Mouse (Mus musculus): ENCODE measurements at regions not wholly inside any gene's neighbourhood (a gene's known extent, or its start where the extent isn't known, plus 50 kb on each side); places are given as distances from the start of the nearest gene placed in this dataset.

DNA sequence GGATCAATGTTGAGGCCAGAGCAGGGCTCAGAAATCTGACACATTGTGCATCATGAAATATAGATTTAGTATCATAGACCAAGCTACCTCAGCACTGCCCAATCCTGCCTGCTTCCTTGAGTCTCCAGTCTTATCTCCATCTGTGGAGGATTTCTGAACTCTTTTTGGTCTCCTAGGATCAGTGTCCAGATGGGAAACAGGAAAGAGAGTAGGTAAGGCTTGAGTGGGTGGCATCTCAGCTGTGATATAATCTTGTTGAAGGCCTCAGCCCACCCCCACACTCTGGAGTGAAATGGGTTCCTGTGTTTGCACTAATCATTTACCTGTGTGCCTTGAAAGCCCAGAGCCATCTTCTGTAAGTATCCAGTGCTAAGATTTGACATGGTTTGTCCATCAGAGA, 74.3 kb upstream of the Aff3 start:
- Histone ChIP-seq H3K9ac (no peak overlapping the region), H3K27me3 (no peaks in the 10 kb centered on the region), H3K4me2 (no peak overlapping the region), H3K4me3 (no peak overlapping the region), H3K27ac (replicated peaks) (no peak overlapping the region), H3K36me3 (no peaks in the 10 kb centered on the region), H3K4me1 (replicated peaks) (no peaks in the 10 kb centered on the region), H3K9me3 (no peaks in the 10 kb centered on the region)
- ATAC-seq (ENCODE audit: low FRiP score, low read depth) = no peak

DNA sequence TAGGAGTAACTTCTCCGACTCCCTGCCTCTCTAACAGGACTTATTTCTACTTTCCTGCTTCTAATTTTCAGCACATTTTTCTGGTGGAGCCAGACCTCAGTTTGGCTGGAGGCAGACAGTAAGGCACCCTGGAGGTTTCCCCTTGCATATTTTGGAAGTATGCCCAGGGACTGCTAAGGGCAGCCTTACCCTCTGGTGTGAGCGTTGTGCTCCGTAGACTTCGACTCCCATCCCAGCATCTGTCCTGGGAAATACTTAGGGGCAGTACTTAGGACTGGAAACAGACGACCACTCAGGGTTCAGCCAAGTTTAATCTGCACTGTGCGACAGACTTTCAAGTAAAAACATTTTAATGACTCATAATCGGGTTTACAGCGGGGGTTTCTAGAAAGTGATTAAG, 71.0 kb upstream of the Aff3 start:
- Histone ChIP-seq H3K27me3 (no peaks in the 10 kb centered on the region), H3K4me2 (no peak overlapping the region), H3K9ac (no peak overlapping the region), H3K36me3 (no peaks in the 10 kb centered on the region), H3K27ac (replicated peaks) (no peak overlapping the region), H3K9me3 (no peaks in the 10 kb centered on the region), H3K4me3 (no peak overlapping the region), H3K4me1 (replicated peaks) (peaks cover 2% of the 10 kb centered on the region; the same call in 1 of the 2 replicates)
- 70% methylated on average over 8 of the region's 8 CpGs for WGBS
- ATAC-seq (ENCODE audit: low FRiP score, low read depth) = no peak

DNA sequence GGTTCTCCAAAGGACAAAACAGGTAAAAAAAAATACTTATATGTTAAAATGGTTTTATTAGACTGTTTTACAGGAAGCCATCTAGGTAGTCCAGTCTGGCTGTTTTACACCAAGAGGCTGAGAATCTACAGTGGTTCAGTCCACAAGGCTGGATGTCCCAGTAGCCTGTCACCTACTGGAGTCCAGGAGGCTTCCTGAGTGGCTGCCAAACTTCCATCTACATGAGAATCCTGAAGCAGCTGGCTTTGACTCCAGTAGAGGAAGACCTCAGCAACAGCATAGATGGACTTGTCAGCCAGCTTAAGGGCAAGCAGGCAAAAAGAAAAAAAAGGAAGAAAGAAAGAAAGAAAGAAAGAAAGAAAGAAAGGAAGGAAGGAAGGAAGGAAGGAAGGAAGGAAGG, 68.4 kb upstream of the Aff3 start:
- no peak for ATAC-seq (ENCODE audit: low FRiP score, low read depth)
- Histone ChIP-seq H3K36me3 (no peaks in the 10 kb centered on the region), H3K9ac (no peak overlapping the region), H3K4me2 (no peak overlapping the region), H3K27me3 (no peaks in the 10 kb centered on the region), H3K4me3 (no peak overlapping the region), H3K27ac (replicated peaks) (no peak overlapping the region), H3K9me3 (no peaks in the 10 kb centered on the region), H3K4me1 (replicated peaks) (peaks cover 7% of the 10 kb centered on the region)

DNA sequence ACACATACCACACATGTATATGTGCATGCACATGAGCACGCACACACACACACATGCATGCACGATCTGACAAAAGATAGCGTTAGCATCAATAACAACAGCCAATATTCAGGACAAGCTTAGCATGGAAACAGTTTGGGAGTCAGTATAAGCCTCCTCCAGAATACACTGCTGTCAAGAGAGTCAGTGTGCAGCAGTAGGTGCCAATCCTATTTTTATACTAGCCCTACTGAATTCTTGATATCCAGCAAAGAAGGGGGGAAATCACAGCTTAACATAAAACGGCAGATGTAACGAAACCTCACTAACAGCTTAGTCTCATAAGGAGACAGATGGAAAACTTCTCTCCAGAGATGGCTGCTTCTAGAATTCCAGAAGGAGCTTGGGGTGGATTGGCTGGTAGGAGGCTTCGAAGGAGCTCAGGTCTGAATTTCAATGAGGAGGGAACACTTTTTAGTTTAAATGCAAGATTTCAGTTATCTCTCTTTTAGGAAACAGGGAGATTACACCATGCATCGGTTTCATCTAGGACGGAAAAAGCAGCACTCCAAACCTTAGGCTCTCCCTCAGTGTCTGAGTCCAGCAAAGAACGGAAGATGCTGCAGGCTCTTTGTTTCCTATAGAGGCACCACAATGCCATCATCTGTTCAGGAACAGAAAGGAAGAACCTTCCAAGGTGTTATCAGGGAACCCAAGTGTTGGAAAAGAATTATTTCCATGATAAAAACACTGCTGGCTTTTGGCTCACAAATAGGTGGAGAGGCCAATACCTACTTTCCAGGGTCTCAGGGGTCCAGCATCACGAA, 65.4 kb upstream of the Aff3 start:
- peaks cover 7% of the 10 kb centered on the region for H3K4me1 ChIP-seq (replicated peaks)
- no peaks in the 10 kb centered on the region for H3K9me3 ChIP-seq
- no peak overlapping the region for H3K27ac ChIP-seq (replicated peaks)
- no peak overlapping the region for H3K9ac ChIP-seq
- H3K4me3 ChIP-seq = no peak overlapping the region
- 69% methylated on average over 10 of the region's 10 CpGs for WGBS
- H3K27me3 ChIP-seq = no peaks in the 10 kb centered on the region
- no peaks in the 10 kb centered on the region for H3K36me3 ChIP-seq
- peak; percentile 68; the same call in 1 of the 2 replicates for ATAC-seq (ENCODE audit: low FRiP score, low read depth)
- H3K4me2 ChIP-seq = no peak overlapping the region

DNA sequence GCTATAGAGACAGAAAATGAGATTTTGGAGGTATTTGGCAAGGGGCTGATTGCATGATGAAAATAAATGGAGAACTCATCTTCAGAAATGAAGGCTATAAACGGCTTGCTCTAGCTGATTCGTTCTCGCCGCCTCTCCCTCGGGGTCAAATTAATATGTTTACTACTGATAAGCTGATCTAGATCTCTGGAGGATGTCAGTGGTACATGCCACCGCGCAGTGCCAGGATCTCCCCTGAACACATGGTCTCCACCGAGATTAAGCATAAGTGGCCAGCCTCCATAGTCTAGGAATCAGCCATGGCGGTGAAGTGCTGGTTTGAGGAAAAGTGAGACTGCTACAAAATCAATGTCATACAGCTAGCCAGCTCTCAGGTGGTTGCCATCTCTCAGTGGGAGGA, 61.0 kb upstream of the Aff3 start:
- no peak overlapping the region for H3K4me2 ChIP-seq
- 67% methylated on average over 9 of the region's 9 CpGs for WGBS
- H3K27me3 ChIP-seq = no peaks in the 10 kb centered on the region
- H3K27ac ChIP-seq (replicated peaks) = no peak overlapping the region
- no peak overlapping the region for H3K9ac ChIP-seq
- peaks cover 5% of the 10 kb centered on the region for H3K4me1 ChIP-seq (replicated peaks)
- no peaks in the 10 kb centered on the region for H3K9me3 ChIP-seq
- H3K36me3 ChIP-seq = no peaks in the 10 kb centered on the region
- H3K4me3 ChIP-seq = no peak overlapping the region
- no peak for ATAC-seq (ENCODE audit: low FRiP score, low read depth)

DNA sequence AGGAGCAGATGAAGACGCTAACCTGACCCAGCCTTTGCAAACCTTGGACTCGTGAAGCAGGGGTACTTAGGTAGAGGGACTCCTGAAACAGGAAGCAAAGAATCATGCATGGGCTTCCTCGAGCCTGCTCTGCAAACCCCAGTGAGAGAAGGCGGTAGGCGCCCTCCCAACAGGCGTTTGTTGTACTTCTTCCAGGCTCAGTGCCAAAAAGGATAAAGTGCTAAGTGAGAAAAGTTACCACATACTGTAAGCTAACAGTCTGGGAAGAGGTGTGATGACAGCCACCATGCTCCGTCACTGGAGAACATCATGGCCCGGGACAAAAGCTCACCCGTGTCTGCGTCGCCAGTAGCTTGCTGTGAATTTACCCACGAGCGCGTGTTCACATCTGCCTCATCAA, 59.9 kb upstream of the Aff3 start:
- H3K36me3 ChIP-seq = no peaks in the 10 kb centered on the region
- no peak for ATAC-seq (ENCODE audit: low FRiP score, low read depth)
- no peak overlapping the region for H3K9ac ChIP-seq
- H3K27me3 ChIP-seq = no peaks in the 10 kb centered on the region
- WGBS = 93% methylated on average over 14 of the region's 14 CpGs
- no peaks in the 10 kb centered on the region for H3K9me3 ChIP-seq
- H3K27ac ChIP-seq (replicated peaks) = no peak overlapping the region
- H3K4me3 ChIP-seq = no peak overlapping the region
- H3K4me1 ChIP-seq (replicated peaks) = no peaks in the 10 kb centered on the region; the same call in 1 of the 2 replicates
- H3K4me2 ChIP-seq = no peak overlapping the region

DNA sequence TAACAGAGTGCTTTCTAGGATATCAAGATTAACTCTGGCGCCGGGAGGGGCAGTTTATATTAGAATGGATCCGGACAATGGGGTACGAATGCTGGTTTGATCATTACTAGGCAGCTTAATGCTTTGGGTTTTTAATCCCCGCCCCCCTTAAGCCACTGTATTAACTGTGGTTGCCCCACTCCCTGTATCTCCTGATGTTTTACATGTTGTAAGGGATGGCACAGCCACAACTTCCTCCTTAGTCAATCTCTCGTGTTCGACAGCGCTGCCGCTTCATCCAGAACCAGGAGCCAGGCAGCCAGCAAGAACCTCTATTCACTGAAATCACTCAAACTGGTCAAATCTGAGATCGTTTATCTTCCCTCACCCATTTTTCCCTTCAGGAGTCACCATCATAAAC, 57.4 kb upstream of the Aff3 start:
- H3K27me3 ChIP-seq = no peaks in the 10 kb centered on the region
- 87% methylated on average over 10 of the region's 10 CpGs for WGBS
- no peak overlapping the region for H3K9ac ChIP-seq

DNA sequence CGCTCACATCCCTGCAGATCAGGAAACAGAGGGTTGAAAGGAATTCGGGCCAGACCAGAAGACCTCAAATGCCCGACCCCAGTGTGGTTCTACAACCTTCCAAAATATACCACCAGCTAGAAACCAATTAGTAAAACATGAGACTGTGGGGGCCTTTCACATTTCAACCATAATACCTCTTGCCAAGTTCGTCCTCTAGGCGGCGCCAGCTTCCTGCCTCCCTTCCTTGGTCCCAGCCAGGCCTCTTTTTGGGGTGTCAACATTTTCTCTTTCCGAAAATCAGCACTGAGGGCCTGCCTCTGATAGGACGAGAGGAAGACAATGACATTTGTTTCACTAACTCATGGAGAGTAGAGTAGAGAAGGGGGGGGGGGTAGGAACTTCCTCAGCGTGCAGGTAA, 55.5 kb upstream of the Aff3 start:
- 47% methylated on average over 9 of the region's 9 CpGs for WGBS
- Histone ChIP-seq H3K9me3 (no peaks in the 10 kb centered on the region), H3K36me3 (no peaks in the 10 kb centered on the region), H3K4me1 (replicated peaks) (no peaks in the 10 kb centered on the region), H3K4me3 (no peak overlapping the region), H3K27me3 (no peaks in the 10 kb centered on the region), H3K9ac (no peak overlapping the region), H3K27ac (replicated peaks) (no peak overlapping the region), H3K4me2 (no peak overlapping the region)
- ATAC-seq (ENCODE audit: low FRiP score, low read depth) = no peak

More for the DNA sequence above, 57.4 kb upstream of the Aff3 start:
- no peaks in the 10 kb centered on the region for H3K36me3 ChIP-seq
- no peaks in the 10 kb centered on the region for H3K4me1 ChIP-seq (replicated peaks)
- no peak for ATAC-seq (ENCODE audit: low FRiP score, low read depth)
- no peaks in the 10 kb centered on the region for H3K9me3 ChIP-seq
- H3K27ac ChIP-seq (replicated peaks) = no peak overlapping the region
- H3K4me3 ChIP-seq = no peak overlapping the region
- H3K4me2 ChIP-seq = no peak overlapping the region

DNA sequence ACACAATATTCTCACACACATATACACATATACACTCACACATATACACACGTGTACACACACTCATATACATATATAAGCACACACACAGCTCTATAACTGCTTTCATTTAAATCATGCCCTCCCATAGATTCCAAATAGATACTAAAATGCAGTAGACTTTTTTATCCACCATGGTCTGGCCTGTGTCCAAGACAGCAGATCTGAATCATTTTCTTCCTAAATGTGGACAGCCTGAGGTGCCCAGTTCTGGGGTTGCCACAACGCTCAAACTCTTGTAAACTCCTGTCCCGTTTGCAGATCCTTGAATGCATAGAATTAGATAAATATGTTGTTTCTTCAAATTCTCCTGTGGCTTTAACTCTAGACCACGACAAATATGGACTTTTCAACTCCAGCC, 50.9 kb upstream of the Aff3 start:
- Histone ChIP-seq H3K36me3 (no peaks in the 10 kb centered on the region), H3K9ac (no peak overlapping the region), H3K27ac (replicated peaks) (no peak overlapping the region), H3K4me1 (replicated peaks) (no peaks in the 10 kb centered on the region), H3K9me3 (no peaks in the 10 kb centered on the region), H3K27me3 (no peaks in the 10 kb centered on the region), H3K4me2 (no peak overlapping the region), H3K4me3 (no peak overlapping the region)
- no peak for ATAC-seq (ENCODE audit: low FRiP score, low read depth)
- 85% methylated on average over 4 of the region's 4 CpGs for WGBS
